Mouse (Mus musculus): ENCODE measurements at regions not wholly inside any gene's neighbourhood (a gene's known extent, or its start where the extent isn't known, plus 50 kb on each side); places are given as distances from the start of the nearest gene placed in this dataset.

GRCm38 (mm10) chr8:90542619-90543018 lies 194.5 kb upstream of the Tox3 start:
- TF ChIP-seq POLR2A (IDR thresholded peaks at IDR 0.05; ENCODE audit: control insufficient read depth, low read depth, low read length) = no peak
- no peak for TF ChIP-seq CTCF (IDR thresholded peaks at IDR 0.05; ENCODE audit: control insufficient read depth, insufficient read depth, insufficient replicate concordance, low read depth, low read length)
